Mouse (Mus musculus) lung, adult 2 months (tissue): Measurements from ENCODE around the gene Sppl2b.

Experiments used
- CTCF ChIP-seq: fragments of 200-500 bp; IDR thresholded peaks from 2 replicates; pipeline ENCODE4 v1.5.1; 2011; ENCODE audit warnings: mild to moderate bottlenecking, low read length, control low read depth; ENCODE audit not compliant: insufficient read depth
- POLR2A ChIP-seq: fragments of 200-500 bp; IDR thresholded peaks from 2 replicates; pipeline ENCODE4 v1.6.1; 2011; ENCODE audit warnings: low read depth, mild to moderate bottlenecking, control low read depth, low read length, borderline replicate concordance; ENCODE audit errors: extremely low read depth

GRCm38 (mm10) chr10:80895100-80895499 lies 40.0 kb downstream of the Sppl2b start:
- TF ChIP-seq POLR2A (no peak), CTCF (no peak)
